Mouse (Mus musculus) midbrain, embryonic 11.5 days (tissue): ENCODE measurements around the gene Coq8b. TPM values are rescaled to one million over a fixed set of nuclear protein-coding genes. Genes with fewer than 3 reads are reported as not detected.

Experiments used
- ATAC-seq: fragments of 200-750 bp; cut with Nextera tagmentation; 2 replicates; pipeline ENCODE4 v1.8.0; 2017; ENCODE audit warnings: moderate TSS enrichment, moderate library complexity; ENCODE audit not compliant: low FRiP score
- DNase-seq: peaks from one replicate; pipeline ENCODE4 v3.0.0; 2015; ENCODE audit warnings: low spot score; ENCODE audit errors: missing footprints
- H3K27ac ChIP-seq: fragments of 300-500 bp; sonication (generic); 2 replicates; pipeline ENCODE4 v1.5.1; 2014; ENCODE audit warnings: low read depth, low read length
- H3K27me3 ChIP-seq: fragments of 300-500 bp; sonication (generic); 2 replicates; pipeline ENCODE4 v1.6.1; 2014; ENCODE audit warnings: mild to moderate bottlenecking, low read length, moderate library complexity, mixed read lengths; ENCODE audit not compliant: control insufficient read depth, insufficient read depth
- H3K36me3 ChIP-seq: fragments of 300-500 bp; sonication (generic); 2 replicates; pipeline ENCODE4 v1.6.1; 2014; ENCODE audit warnings: mild to moderate bottlenecking, low read length, moderate library complexity, mixed read lengths; ENCODE audit not compliant: control insufficient read depth, insufficient read depth
- H3K4me1 ChIP-seq: fragments of 300-500 bp; sonication (generic); 2 replicates; pipeline ENCODE4 v1.6.1; 2014; ENCODE audit warnings: low read length; ENCODE audit not compliant: control insufficient read depth, insufficient read depth
- H3K4me2 ChIP-seq: fragments of 300-500 bp; sonication (generic); 2 replicates; pipeline ENCODE4 v1.6.1; 2014; ENCODE audit warnings: mild to moderate bottlenecking, moderate library complexity
- H3K4me3 ChIP-seq: fragments of 300-500 bp; sonication (generic); 2 replicates; pipeline ENCODE4 v1.5.1; 2014; ENCODE audit warnings: low read depth, low read length
- H3K9ac ChIP-seq: fragments of 300-500 bp; sonication (generic); 2 replicates; pipeline ENCODE4 v1.6.1; 2014; ENCODE audit warnings: low read length
- H3K9me3 ChIP-seq: fragments of 300-500 bp; sonication (generic); 2 replicates; pipeline ENCODE4 v1.6.1; 2016; ENCODE audit warnings: low read length; ENCODE audit not compliant: control insufficient read depth
- WGBS: fragments of 180-500 bp; shearing (Covaris S2); extraction: QIAGEN DNeasy Blood & Tissue Kit; methylation state at CpG from one replicate; pipeline ENCODE4 v1.1.7; 2014; 5-methylcytosine and 5-hydroxymethylcytosine counted together
- polyA plus RNA-seq: library from polyadenylated mRNA; unstranded; fragments of >200 nt; fragmentation: Nextera tagmentation; extraction: Ambion mirVana; gene quantifications from 2 replicates; pipeline ENCODE4 v1.2.1, GENCODE M21; 2014

Gene Coq8b
- polyA plus RNA-seq, 1 experiment from 2014 or later = 16.6 TPM

GRCm38 (mm10) chr7:27273739-27274351 is 41.0 kb downstream of the Coq8b start:
- H3K4me3 ChIP-seq = no peak overlapping the region
- no peak overlapping the region for H3K9ac ChIP-seq
- no peak overlapping the region for H3K4me2 ChIP-seq
- ATAC-seq (0 out of 2 replicates have a peak, but pooled peaks have one; percentile 9), DNase-seq (no peak)
- H3K27ac ChIP-seq = no peak overlapping the region
- peaks cover 36% of the 10 kb centered on the region for H3K36me3 ChIP-seq
- H3K27me3 ChIP-seq = no peaks in the 10 kb centered on the region
- no peaks in the 10 kb centered on the region for H3K4me1 ChIP-seq
- H3K9me3 ChIP-seq = no peaks in the 10 kb centered on the region
- WGBS = 61% methylated on average over 32 of the region's 32 CpGs

- Histone ChIP-seq H3K27me3 (no peaks in the 10 kb centered on the region), H3K4me3 (no peak overlapping the region), H3K36me3 (peaks cover 27% of the 10 kb centered on the region), H3K9ac (no peak overlapping the region), H3K4me1 (no peaks in the 10 kb centered on the region), H3K27ac (no peak overlapping the region), H3K9me3 (no peaks in the 10 kb centered on the region), H3K4me2 (no peak overlapping the region)
- 98% methylated on average over 4 of the region's 4 CpGs for WGBS
- ATAC-seq (no peak), DNase-seq (no peak)
These were observed 42.1 kb downstream of the Coq8b start for GRCm38 (mm10) chr7:27274916-27275315.

DNA sequence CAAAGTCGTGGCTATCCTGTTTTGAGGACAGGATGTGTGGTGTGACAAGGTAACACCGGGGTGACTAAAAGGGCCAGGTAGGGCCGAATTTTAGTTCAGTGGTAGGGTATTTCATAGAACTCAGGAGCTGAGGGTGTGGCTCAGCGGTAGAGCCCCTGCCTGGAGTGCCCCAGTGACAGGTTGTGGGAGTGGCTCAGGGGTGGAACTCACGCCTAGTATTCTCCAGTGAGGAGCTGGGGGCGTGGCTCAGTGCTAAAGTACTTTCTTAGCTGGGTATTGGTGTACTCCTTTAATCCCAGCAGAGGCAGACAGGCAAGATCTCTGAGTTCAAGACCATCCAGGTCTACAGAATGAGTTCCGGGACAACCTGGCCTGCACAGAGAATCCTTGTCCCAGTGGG is 43.2 kb downstream of the Coq8b start:
- no peak overlapping the region for H3K9ac ChIP-seq
- H3K9me3 ChIP-seq = no peaks in the 10 kb centered on the region
- DNase-seq (no peak), ATAC-seq (no peak)
- H3K36me3 ChIP-seq = peaks cover 27% of the 10 kb centered on the region
- 72% methylated on average over 7 of the region's 7 CpGs for WGBS
- no peak overlapping the region for H3K4me2 ChIP-seq
- H3K4me3 ChIP-seq = no peak overlapping the region
- H3K27ac ChIP-seq = no peak overlapping the region
- H3K4me1 ChIP-seq = no peaks in the 10 kb centered on the region
- no peaks in the 10 kb centered on the region for H3K27me3 ChIP-seq

DNA sequence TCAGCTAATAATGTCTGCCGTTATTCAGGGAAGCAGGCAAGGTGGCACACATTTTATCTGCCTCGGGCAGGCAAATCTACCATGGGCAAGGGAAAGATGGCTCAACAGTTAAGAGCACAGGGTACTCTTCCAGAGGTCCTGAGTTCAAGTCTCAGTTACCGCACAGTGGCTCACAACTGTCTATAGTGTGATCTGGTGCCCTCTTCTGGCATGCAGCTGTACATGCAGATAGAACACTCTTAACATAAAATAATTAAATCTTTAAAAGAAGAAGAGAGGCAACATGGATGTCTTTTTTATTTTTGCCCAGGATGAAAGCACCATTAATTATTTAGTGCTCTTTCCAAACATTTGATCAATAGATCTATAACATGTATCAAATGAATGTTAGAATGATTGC is 44.4 kb downstream of the Coq8b start:
- Histone ChIP-seq H3K4me2 (no peak overlapping the region), H3K4me1 (no peaks in the 10 kb centered on the region), H3K27ac (no peak overlapping the region), H3K36me3 (peaks cover 24% of the 10 kb centered on the region), H3K27me3 (no peaks in the 10 kb centered on the region), H3K9me3 (no peaks in the 10 kb centered on the region), H3K4me3 (no peak overlapping the region), H3K9ac (no peak overlapping the region)
- ATAC-seq (no peak), DNase-seq (no peak)
- 96% methylated on average over 3 of the region's 3 CpGs for WGBS

DNA sequence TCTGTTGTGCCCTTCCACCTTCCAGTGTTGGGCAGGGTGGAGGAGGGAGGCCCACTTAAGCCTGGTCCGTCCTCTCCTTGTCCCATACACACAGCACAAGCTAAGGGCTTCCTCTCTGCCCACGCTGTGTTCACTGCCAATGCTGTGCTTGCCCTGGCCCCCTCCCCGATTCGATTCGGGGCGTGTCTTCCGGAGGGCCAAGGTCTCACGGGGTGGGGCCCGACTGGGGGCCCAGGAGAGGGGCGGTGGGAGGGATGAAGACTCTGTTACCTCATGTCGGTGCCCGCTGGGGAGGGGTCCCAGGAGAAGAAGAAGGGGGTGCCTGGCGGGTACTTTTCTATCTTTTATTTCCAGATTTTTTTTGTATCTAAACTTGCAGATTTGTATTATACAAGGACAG is 48.9 kb downstream of the Coq8b start:
- Histone ChIP-seq H3K4me2 (no peak overlapping the region), H3K36me3 (peaks cover 19% of the 10 kb centered on the region), H3K27me3 (no peaks in the 10 kb centered on the region), H3K9ac (no peak overlapping the region), H3K27ac (no peak overlapping the region), H3K4me3 (no peak overlapping the region), H3K9me3 (no peaks in the 10 kb centered on the region), H3K4me1 (peaks cover 4% of the 10 kb centered on the region)
- DNase-seq = no peak
- WGBS = 74% methylated on average over 13 of the region's 13 CpGs
- no peak for ATAC-seq

GRCm38 (mm10) chr7:27282225-27282624 is 49.4 kb downstream of the Coq8b start:
- no peaks in the 10 kb centered on the region for H3K27me3 ChIP-seq
- H3K4me1 ChIP-seq = peaks cover 4% of the 10 kb centered on the region
- no peak overlapping the region for H3K27ac ChIP-seq
- no peak overlapping the region for H3K9ac ChIP-seq
- no peaks in the 10 kb centered on the region for H3K9me3 ChIP-seq
- no peak for DNase-seq
- 69% methylated on average over 4 of the region's 4 CpGs for WGBS
- H3K4me3 ChIP-seq = no peak overlapping the region
- ATAC-seq = no peak
- peaks cover 14% of the 10 kb centered on the region for H3K36me3 ChIP-seq
- H3K4me2 ChIP-seq = no peak overlapping the region

DNA sequence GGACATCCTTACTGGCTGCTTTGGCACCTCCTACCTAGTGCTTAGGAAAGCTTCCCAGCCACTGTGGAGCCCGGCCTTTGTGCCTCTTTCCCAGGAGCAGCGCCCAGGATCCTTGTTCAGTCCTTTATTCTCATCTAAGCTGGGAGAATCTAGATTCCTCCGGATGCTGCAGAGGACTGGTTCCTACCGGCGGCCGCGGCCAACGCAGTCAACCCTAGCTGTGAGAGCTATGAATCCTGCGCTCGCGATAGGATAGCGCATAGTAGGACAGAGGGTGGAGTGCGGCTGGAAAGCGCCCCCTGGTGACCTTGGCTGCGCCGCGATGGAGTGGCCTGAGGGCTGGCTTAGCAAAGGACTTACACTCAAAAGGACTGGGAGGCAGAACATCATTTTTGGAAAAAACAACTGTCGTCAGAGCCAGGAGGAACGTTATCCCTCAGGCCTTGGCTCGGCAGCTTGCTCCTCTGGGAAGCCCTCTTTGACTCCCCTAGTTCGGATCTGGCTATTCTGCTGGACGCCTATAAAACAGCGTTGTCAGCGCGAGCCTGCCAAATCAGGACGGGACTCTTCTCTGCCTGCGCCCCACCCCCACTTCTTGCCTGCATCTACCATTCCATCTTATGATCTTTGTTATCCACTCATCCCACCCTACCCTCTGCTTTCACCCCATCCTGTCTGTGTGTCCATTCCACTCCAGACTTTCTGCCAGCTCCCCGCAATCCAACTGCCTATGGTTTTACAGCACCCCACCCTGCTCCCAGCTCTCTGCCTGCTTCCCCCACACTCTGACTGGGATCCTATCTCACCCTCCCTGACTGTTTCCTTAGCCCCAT is 52.3 kb downstream of the Coq8b start:
- H3K4me1 ChIP-seq = peaks cover 4% of the 10 kb centered on the region
- H3K4me3 ChIP-seq = no peak overlapping the region
- H3K9me3 ChIP-seq = no peaks in the 10 kb centered on the region
- H3K36me3 ChIP-seq = peaks cover 7% of the 10 kb centered on the region
- H3K4me2 ChIP-seq = peak overlapping the region; percentile 30
- no peak overlapping the region for H3K9ac ChIP-seq
- no peaks in the 10 kb centered on the region for H3K27me3 ChIP-seq
- under 1% methylated on average over 28 of the region's 28 CpGs for whole genome bisulfite sequencing
- ATAC-seq (peak; percentile 67), DNase-seq (peak; percentile 92)
- H3K27ac ChIP-seq = no peak overlapping the region

DNA sequence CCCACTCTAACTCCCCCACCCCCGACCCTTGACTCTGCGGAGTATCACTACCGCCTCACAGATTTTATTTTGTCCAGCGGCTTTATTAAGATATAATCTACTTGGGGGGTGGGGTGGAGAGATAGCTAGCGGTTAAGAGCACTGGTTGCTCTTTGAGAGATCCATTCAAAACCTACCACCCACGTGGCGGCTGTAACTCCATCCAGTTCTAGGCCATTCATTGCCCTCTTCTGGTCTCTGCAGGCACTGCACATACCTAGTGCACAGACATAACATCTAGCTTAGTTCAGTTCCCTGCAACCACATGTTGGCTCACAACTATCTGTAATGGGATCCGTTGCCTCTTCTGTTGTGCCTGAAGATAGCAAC is 52.9 kb downstream of the Coq8b start:
- H3K27ac ChIP-seq = no peak overlapping the region
- DNase-seq = peak; percentile 92

DNA sequence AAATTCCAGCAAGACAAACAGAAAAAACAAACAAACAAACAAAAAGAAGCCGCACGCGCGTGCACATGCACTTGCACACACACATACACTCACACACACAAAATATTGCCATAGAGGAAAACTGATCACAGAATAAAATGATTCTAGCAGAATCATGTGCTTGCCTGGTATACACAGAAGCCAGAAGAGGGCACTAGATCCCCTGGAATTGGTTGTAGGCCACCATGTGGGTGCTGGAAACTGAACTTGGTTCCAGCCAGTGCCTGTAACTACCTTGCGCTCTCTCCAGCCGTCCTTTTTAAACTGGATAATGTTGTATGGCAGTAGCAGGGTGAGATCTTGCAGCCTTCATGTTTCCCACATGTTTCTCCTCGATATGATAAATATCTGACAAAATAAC is 55.9 kb downstream of the Coq8b start:
- peaks cover 4% of the 10 kb centered on the region for H3K4me1 ChIP-seq
- DNase-seq = no peak
- no peaks in the 10 kb centered on the region for H3K9me3 ChIP-seq
- H3K4me3 ChIP-seq = no peak overlapping the region
- no peak overlapping the region for H3K9ac ChIP-seq
- H3K36me3 ChIP-seq = no peaks in the 10 kb centered on the region
- no peaks in the 10 kb centered on the region for H3K27me3 ChIP-seq
- WGBS = 81% methylated on average over 7 of the region's 7 CpGs
- no peak overlapping the region for H3K27ac ChIP-seq
- no peak overlapping the region for H3K4me2 ChIP-seq
- ATAC-seq = no peak

More for the DNA sequence above, 52.9 kb downstream of the Coq8b start:
- peaks cover 4% of the 10 kb centered on the region for H3K4me1 ChIP-seq
- no peaks in the 10 kb centered on the region for H3K27me3 ChIP-seq
- H3K36me3 ChIP-seq = peaks cover 7% of the 10 kb centered on the region; the same call in 1 of the 2 replicates
- H3K4me2 ChIP-seq = peak overlapping the region; percentile 30; the same call in 1 of the 2 replicates
- 4% methylated on average over 8 of the region's 8 CpGs for WGBS
- H3K4me3 ChIP-seq = no peak overlapping the region
- no peak overlapping the region for H3K9ac ChIP-seq
- no peaks in the 10 kb centered on the region for H3K9me3 ChIP-seq
- ATAC-seq = peak; percentile 78
